Comparison of ENCODE assay signal across 22 mouse cellular contexts in the genomic region with DNA sequence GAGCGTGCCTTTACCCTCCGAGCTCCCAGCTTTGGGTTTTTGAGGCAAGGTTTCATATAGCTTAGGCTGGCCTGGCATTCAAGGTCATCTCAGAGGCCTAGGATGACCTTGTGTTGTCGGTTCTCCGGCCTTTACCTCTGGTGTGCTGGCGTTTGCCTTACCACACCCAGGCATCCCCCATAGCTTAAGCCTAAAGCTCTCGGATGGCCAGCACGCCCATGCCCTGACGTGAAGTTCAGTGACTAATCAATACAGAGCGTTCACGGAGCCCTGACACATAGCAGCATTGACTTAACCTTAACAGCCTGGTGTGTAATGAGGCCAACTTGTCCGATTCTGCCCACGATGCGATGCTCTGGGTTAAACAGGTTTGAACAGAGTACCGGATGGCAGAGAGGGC.
"Had no signal": no experiment of that assay in that cellular context is flagged by ENCODE, and none has a peak within 500 bp of the region (broad histone marks: within the 10 kb centered on the region; RNA-seq: fewer than 3 reads in every experiment).

No protein-coding gene starts in this region.

- H3K27me3 ChIP-seq: limb, embryonic 12.5 days had no signal

- H3K36me3 ChIP-seq: heart, embryonic 13.5 days; heart, embryonic 15.5 days; hindbrain, embryonic 12.5 days; intestine, embryonic 15.5 days; limb, embryonic 12.5 days; liver, embryonic 12.5 days had no signal

- H3K27ac ChIP-seq: heart, embryonic 13.5 days; heart, embryonic 15.5 days; hindbrain, embryonic 12.5 days; hindbrain, embryonic 14.5 days; intestine, embryonic 15.5 days; layer of hippocampus, adult 2 months; left cerebral cortex, adult 2 months; limb, embryonic 12.5 days; liver, embryonic 12.5 days; liver, embryonic 14.5 days had no signal

- H3K4me3 ChIP-seq: heart, embryonic 13.5 days; heart, embryonic 15.5 days; hindbrain, embryonic 10.5 days; hindbrain, embryonic 12.5 days; intestine, embryonic 15.5 days; layer of hippocampus, adult 2 months; left cerebral cortex, adult 2 months; limb, embryonic 12.5 days; liver, embryonic 12.5 days had no signal

- H3K9me3 ChIP-seq: heart, embryonic 13.5 days; heart, embryonic 15.5 days; hindbrain, embryonic 10.5 days; hindbrain, embryonic 12.5 days; intestine, embryonic 15.5 days; limb, embryonic 10.5 days; limb, embryonic 12.5 days; liver, embryonic 12.5 days had no signal

- DNase-seq: gastrocnemius, postnatal 14 days; gastrocnemius, postnatal 36 days; heart, adult 18-20 months; heart, postnatal 4 days; kidney, adult 18-20 months; kidney, adult 8-10 months; kidney, postnatal 10 days; kidney, postnatal 25 days; kidney, postnatal 4 days; liver had no signal
